Mouse (Mus musculus): Measurements from ENCODE around the gene 2210016L21Rik.

DNA sequence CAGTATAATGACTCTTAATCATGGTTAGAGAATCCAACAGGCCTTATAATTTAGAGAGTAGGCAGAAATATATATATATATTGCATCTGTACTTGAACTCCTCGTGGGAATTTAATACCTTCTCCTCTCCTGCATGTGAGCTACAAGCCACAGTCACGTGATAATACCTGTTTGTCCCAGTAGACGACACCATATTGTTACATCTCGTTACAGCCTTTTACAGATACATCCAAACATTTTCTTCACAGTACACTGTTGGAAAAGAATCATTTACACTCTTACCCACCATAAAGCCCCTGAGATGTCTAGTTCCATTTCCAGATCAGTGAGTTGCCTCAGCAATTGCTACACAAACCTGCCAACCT, 790 bp downstream of the 2210016L21Rik start:
- TF ChIP-seq CTCF (IDR thresholded peaks at IDR 0.05; ENCODE audit: low read depth, low read length) (no peak), POLR2A (IDR thresholded peaks at IDR 0.05; ENCODE audit: extremely low read depth, insufficient read depth, low read length) (no peak)

All from liver, adult 2 months (tissue).